Mouse (Mus musculus) MEL (cell line): ENCODE data around the gene Lpar5.

Source experiments
- CTCF ChIP-seq, 3 experiments: IDR thresholded peaks in 2 of 3; conservative IDR thresholded peaks in 1 of 3; 2 replicates each; pipeline ENCODE4 v1.5.1; 2011 to 2012; ENCODE audit warnings: low read length in 3 of 3, low read depth in 2 of 3, mild to moderate bottlenecking in 2 of 3, improper control_type of control experiment in 1 of 3, inconsistent platforms in 1 of 3, mixed read lengths in 1 of 3, moderate library complexity in 1 of 3; ENCODE audit not compliant: control insufficient read depth in 1 of 3, insufficient read depth in 1 of 3, poor library complexity in 1 of 3, severe bottlenecking in 1 of 3
- EP300 ChIP-seq, 2 experiments: IDR thresholded peaks; 2 replicates each; pipeline ENCODE4 v1.6.1; 2011; ENCODE audit warnings: improper control_type of control experiment in 2 of 2, low read length in 2 of 2, low read depth in 1 of 2, mild to moderate bottlenecking in 1 of 2
- ETS1 ChIP-seq: IDR thresholded peaks from 2 replicates; pipeline ENCODE4 v1.6.1; 2012; ENCODE audit warnings: low read depth, mild to moderate bottlenecking, inconsistent platforms, low read length, improper control_type of control experiment, moderate library complexity
- JUND ChIP-seq: IDR thresholded peaks from 2 replicates; pipeline ENCODE4 v1.6.1; 2011; ENCODE audit warnings: low read depth, mild to moderate bottlenecking, improper control_type of control experiment, low read length
- MAZ ChIP-seq: IDR thresholded peaks from 2 replicates; pipeline ENCODE4 v1.6.1; 2012; ENCODE audit warnings: low read depth, mild to moderate bottlenecking, inconsistent platforms, low read length, improper control_type of control experiment
- MXI1 ChIP-seq: IDR thresholded peaks from 2 replicates; pipeline ENCODE4 v1.6.1; 2011; ENCODE audit warnings: mild to moderate bottlenecking, low read depth, low read length, improper control_type of control experiment
- MYC ChIP-seq: IDR thresholded peaks from 2 replicates; pipeline ENCODE4 v1.6.1; 2011; ENCODE audit warnings: low read depth, mild to moderate bottlenecking, low read length, improper control_type of control experiment, moderate library complexity
- POLR2A ChIP-seq, 2 experiments: IDR thresholded peaks; 2 replicates each; pipeline ENCODE4 v1.6.1; 2011 to 2012; ENCODE audit warnings: low read length in 2 of 2, mild to moderate bottlenecking in 2 of 2, control low read depth in 1 of 2, improper control_type of control experiment in 1 of 2, low read depth in 1 of 2, moderate library complexity in 1 of 2; ENCODE audit not compliant: control insufficient read depth in 1 of 2, insufficient read depth in 1 of 2, poor library complexity in 1 of 2
- TCF12 ChIP-seq: IDR thresholded peaks from 2 replicates; pipeline ENCODE4 v1.6.1; 2014; ENCODE audit warnings: low read depth, mild to moderate bottlenecking, inconsistent platforms, low read length, improper control_type of control experiment, moderate library complexity

- no peak for TF ChIP-seq MXI1
- TF ChIP-seq CTCF (IDR thresholded peaks at IDR 0.05 in 2 of 3, conservative IDR thresholded peaks at IDR 0.05 in 1 of 3; ENCODE audit: control insufficient read depth in 1 of 3, insufficient read depth in 1 of 3, low read depth in 2 of 3, low read length in 3 of 3, poor library complexity in 1 of 3, severe bottlenecking in 1 of 3), result no peak
- no peak for TF ChIP-seq EP300 (IDR thresholded peaks at IDR 0.05; ENCODE audit: low read depth in 1 of 2, low read length in 2 of 2)
- peak; percentile 86 for TF ChIP-seq MYC
- TF ChIP-seq POLR2A (IDR thresholded peaks at IDR 0.05; ENCODE audit: control insufficient read depth in 1 of 2, insufficient read depth in 1 of 2, low read depth in 1 of 2, low read length in 2 of 2, poor library complexity in 1 of 2), result peak; percentile 36 to 45; a peak in 2 of 4 replicates
- TF ChIP-seq JUND, result no peak
- TF ChIP-seq ETS1, result peak; percentile 80
- TF ChIP-seq TCF12, result no peak
- TF ChIP-seq MAZ, result no peak; the same call in 1 of the 2 replicates
Observed at GRCm38 (mm10) chr6:125039533-125040153, 28.1 kb upstream of the Lpar5 start, which contains the start of gene Ing4.
